Mouse (Mus musculus): ENCODE results near the gene Man2a1.

The Man2a1 gene

GRCm38 (mm10) chr17:64764175-64765122 lies 163.9 kb downstream of the Man2a1 start:
- no peak for DNase-seq

DNA sequence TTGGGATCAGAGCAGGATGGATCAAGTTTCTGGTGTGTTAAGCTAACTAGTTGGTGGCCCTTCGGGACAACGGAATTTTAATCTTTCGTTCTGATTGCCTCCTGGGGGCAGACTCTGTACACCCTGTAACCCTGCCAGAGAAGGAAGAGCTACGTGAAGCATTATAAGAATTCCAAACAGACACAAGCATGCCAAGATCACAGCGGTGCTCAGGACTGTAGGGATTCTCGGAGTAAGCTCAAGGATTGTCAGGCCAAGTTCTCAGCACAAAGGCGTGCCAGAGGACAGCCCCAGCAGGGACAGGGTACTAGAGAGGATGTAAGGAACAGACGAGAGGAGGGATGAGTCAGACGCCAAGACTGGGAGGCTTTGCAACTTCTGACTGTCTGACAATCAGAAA lies 164.8 kb downstream of the Man2a1 start:
- peak; percentile 36 to 65 for DNase-seq

DNA sequence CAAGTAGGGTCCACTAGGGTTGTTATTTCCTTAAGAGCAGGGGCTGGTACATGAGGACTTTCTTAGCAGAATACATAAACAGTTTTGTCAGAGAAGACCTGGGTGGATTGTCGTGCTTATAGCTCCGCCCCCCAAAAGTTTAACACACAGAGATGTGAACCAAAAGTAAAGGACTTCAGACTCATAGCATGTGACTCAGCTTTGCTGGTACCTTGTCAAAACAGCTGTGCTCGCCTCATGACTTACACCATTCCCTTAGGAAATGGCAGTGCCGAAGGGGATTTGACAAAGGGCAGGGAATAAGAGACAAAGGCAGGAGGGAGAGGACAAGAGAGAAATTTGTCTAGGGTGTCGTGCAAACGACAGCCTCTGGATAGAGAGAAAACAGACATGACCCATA lies 166.0 kb downstream of the Man2a1 start:
- no peak for DNase-seq

- DNase-seq: peak; percentile 26 to 69
Observed at GRCm38 (mm10) chr17:64770277-64770676, 169.7 kb downstream of the Man2a1 start.

- DNase-seq: no peak
Observed at GRCm38 (mm10) chr17:64772611-64773010, 172.1 kb downstream of the Man2a1 start.

- no peak for DNase-seq
Observed at GRCm38 (mm10) chr17:64774218-64774617, 173.7 kb downstream of the Man2a1 start.

- no peak for DNase-seq
Observed at GRCm38 (mm10) chr17:64778300-64778699, 177.8 kb downstream of the Man2a1 start.

GRCm38 (mm10) chr17:64778756-64779155 lies 178.2 kb downstream of the Man2a1 start:
- no peak for DNase-seq

DNA sequence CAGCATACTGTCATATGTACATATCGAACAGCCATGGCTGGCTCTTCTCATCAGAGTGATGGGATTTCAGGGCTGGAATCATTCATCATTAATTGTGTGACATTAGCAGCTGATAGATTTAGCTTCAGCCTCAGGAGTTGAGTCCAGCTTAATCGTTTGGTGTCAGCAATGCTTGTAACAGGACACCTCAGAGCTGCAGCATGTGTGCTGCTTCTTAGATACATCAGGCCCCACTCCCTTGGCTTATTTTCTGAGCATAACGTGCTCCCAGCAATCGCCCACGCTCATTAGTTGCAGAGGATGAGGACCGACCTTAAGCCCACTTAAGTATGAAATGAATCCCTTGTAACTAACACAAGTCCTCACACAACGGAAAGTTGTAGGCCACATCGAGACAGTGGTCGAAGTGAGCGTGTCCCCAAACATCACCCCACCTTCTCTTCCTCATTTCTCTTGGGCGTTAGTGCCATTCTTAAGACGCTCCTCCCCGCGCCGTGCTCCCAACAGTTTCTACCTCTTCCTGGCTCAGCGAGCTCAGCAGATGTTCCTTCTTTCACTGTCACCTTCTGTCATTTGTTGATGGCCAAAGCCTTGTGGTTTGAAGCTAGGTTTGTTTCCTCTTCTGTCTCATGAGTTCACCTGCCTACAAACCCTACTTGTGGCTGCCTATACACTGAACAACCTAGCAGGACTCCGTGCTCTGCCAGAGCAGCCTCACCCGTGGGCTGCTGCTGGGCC lies 180.4 kb downstream of the Man2a1 start:
- DNase-seq: no peak

DNA sequence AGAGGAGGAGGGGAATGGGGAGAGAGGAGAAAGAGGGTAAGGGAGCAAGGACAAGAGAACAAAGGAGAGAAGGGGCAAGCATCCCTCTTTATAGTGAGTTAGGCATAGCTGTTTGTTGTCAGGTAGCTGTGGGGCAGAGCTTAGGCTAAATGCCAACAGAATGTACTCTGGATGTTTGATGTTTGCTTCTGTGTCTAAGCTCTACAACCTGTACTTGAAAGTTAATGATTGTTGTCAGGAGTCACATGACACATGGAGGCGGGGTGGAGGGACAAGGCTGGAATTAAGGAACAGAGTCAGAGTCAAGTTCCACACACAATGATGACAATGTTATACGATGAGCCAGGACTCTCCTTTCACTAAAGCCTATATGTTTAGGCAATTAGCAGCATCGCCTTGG lies 181.8 kb downstream of the Man2a1 start:
- no peak for DNase-seq

DNA sequence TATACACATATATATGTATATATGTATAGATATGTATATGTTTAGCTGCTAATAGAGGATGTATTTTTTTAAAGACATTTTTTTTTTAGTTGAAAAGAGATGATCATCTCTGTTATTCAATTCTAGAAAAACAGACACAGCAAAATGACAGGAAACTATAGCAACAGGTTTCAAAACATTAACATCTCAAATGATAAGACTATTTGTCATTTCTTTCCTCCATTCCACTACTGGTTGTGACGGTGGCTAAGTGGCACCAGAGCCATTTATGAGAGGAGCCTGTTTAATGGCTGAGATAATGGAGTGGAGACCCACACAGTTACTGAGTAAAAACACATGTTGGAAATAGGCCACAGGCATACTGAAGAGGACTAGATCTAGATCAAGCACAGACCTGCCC lies 185.4 kb downstream of the Man2a1 start:
- no peak for DNase-seq

GRCm38 (mm10) chr17:64788301-64788700 lies 187.8 kb downstream of the Man2a1 start:
- peak in 1 of 2 experiments; percentile 23 for DNase-seq

- DNase-seq: peak in 1 of 2 experiments; percentile 30
Observed at GRCm38 (mm10) chr17:64789175-64789574, 188.6 kb downstream of the Man2a1 start.

DNA sequence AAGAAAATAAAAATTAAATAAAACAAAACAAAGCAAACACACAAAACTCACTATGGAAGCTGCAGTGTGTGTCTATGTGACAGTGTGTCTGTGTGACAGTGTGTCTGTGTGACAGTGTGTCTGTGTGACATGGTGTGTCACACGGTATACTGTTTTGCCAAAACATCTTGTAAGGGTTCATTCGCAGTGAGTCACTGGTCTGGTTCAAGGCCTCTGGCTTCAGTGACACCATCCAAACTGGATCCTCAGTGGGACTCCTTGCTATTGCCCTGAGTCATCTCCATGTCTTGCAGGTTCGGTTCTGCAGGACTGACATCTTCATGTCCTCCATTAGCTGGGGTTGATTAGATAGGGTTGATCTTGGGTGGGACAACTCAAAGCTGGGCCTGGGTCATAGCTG lies 191.5 kb downstream of the Man2a1 start:
- no peak for DNase-seq

DNA sequence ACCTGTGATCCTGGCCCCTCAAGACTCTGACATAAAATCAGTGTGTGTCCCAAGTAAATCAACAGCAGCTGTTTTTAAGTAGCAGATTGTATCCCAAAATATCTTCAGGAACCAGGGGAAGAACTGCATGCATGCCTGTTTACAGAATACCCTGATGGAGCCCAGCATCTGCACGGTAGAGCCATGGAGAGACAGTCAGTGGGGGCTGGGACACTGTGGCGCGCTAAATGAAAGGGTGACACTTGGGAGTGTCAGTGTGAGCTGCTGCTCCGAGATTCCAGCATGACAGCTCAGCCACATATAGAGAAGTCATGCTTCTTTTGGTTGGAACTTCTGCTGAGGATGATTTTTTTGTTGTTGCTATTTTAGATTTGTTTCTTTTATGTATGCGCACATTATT lies 192.1 kb downstream of the Man2a1 start:
- no peak for DNase-seq

GRCm38 (mm10) chr17:64802168-64802955 lies 201.8 kb downstream of the Man2a1 start:
- DNase-seq: peak in 1 of 2 experiments; percentile 20

DNA sequence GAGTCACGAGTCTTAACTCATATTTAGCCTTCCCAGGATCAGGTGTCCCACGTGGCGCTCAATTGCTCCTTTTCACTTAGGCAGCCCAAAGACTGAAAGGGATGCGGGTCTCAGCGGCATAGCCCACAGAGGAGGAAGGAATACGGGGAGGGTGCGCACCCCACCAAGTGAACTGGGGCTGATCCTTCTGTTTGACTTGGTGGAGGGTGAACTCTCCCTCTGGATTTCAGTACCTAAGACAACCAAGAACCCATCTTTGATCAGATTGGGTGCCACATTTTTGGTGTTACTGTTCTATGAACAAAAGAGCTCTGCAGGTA lies 202.4 kb downstream of the Man2a1 start:
- no peak for DNase-seq

Measured in cerebellum, postnatal 14 days (tissue).